Mouse (Mus musculus) A20 (cell line): ENCODE data around the gene Bicdl1.

Experiments
- DNase-seq: peaks from one replicate; pipeline ENCODE4 v3.0.0-alpha.2; 2011; ENCODE audit warnings: low read depth, low spot score

The Bicdl1 gene

DNA sequence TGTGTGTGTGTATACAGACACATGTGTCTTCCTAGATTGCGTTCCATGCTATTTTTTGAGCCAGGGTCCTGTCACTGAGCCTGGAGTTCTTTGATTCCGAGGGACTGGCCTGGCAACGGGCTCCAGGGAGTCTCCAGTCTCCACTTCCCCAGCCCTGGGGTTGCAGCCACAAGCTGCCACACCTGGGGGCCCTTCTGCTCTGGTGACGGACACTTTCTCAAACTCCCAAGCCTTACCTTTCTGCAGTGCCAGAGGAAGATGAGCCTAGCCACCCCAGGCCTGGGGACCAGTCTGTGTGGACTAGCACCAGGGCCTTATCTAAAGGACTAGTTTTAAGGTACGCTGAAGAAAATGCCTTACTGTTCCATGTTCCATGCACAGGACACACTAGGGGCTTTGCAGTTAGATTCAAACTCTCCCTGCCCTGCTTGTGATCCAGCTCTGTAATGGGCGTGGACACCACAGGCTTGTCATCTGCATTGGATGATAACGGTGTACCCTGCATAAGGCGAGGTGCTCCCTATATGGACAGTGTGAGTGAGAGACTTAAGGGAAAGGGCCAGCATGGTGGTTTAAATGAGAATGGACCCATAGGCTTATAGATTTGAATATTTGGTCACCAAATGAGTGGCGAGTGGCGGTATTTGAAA is 105.1 kb downstream of the Bicdl1 start:
- no peak for DNase-seq

DNA sequence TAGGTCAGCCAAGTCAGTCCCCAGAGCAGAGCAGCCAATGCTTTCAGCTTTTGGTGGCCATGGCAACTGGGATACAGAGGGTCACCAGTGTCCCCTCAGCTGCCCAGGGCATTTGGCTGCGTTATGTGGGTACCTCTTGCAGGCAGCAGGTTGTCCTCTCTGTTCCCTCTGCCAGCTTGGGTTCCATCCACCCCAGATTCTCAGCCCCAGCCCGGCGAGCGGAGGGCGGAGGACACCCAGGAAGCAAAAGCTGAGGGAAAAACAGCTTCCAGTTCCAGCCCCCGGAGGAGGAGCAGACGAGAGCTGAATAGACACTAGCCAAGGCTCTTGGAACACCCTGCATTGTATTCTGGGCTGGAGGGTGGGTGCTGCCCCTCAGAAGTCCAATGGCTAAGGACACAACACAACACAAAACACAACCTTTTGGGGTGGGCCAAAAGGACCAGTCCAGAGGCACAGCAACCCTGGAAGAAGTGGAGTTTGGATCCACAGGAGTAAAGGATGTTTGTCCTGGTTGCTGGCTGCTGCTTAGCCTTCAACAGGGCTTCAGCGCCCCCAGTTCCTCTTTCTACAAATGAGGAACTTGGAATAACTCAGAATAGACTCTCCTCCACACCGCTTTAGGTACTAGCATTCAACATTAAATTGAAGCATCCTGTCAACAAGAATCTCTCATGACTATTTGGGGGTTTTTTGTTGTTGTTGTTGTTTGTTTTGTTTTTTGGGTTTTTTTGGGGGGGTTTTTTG is 107.6 kb downstream of the Bicdl1 start:
- peak; percentile 80 for DNase-seq

DNA sequence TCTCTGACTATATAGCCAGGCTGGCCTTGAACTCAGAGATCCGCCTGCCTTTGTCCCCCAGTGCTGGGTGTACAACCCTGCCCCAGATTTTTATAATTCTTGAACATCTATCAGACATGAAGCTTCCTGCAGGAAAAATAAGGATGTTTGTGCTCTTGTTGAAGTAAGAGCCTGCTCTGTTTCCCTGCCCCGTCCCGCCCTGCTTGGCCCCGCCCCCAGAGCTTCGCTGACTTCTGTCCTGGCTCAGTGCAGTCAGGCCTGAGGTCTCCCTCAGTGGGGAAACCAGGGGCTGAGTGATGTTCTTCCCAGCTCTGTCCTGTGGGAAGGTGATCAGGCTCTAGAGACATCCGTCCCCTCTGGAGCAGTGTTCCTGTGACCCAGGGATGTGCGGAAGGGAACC is 108.7 kb downstream of the Bicdl1 start:
- DNase-seq: no peak

DNA sequence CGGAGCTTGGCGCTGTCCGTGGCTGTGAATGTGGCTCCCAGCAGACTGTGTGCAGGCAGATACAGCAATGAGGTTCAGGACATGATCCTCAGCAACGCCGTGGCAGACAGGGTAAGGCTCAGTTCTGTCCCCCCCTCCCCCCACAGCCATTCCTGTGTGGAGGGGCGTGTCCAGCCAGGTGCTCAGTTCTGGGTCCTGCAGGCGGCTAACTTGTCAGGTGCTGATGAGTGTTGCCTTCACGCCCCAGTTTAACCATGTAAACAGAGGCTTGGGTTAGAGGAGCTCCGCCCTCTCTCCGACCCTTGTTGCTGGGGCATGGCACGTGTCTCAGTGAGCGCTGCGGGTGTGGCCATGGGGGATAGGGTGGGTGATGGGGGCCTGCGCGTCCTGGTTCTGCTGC is 111.7 kb downstream of the Bicdl1 start:
- DNase-seq: no peak

DNA sequence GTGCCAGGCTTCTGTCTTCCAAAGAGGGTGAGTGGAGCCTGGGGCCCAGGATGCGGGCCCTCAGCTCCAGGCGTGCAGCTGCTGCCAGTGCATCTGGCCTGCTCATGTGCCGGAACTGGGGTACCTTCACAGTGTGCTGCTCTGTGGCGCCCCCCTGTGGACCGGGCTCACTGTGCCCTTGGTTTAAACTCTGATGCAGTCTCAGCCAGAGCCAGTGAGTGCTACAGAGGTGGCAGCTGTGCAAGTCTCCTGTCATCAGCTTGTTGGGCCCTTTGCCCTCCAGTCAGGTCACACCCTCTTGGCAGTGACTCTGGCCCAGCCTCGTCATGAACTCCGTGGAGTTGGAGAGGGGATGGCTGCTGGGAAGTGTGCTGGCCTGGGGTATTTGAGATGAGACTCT is 116.5 kb downstream of the Bicdl1 start:
- peak; percentile 46 for DNase-seq

DNA sequence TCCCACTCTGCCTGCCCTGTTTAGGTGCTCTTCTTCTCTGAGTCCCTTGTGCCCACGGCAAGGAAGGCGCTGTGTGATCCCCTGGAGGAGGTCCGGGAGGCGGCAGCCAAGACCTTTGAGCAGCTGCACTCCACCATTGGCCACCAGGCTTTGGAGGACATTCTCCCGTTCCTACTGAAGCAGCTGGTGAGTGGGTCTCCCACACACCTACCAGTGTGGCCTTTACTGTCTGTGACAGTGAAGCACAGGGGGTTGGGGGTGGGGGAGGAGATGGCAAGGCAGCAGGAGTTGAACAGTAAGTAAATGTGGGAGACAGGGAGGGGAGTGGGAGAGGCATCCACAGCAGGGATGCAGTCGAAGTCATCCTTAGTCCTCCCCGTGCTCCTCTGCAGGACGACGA is 118.1 kb downstream of the Bicdl1 start:
- DNase-seq: no peak

DNA sequence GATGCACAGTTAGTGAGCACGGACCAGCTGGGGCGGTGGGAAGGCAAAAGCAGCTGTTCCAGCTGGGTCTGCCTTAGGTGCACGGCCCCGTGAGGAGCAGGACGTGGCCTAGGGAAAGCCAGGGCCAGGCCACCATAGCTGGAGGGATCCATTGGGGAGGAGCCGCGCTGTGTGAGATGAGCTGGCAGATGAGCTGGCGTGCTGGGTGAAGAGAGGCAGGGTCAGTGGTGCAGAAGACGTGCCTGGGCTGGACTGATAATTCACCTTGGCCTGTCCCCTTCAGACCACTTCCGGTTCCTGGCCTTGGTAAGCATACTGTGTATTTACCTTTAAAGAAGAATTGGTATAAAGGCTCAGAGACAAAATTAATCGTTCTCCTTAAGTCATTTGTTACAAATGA is 119.9 kb downstream of the Bicdl1 start:
- no peak for DNase-seq

DNA sequence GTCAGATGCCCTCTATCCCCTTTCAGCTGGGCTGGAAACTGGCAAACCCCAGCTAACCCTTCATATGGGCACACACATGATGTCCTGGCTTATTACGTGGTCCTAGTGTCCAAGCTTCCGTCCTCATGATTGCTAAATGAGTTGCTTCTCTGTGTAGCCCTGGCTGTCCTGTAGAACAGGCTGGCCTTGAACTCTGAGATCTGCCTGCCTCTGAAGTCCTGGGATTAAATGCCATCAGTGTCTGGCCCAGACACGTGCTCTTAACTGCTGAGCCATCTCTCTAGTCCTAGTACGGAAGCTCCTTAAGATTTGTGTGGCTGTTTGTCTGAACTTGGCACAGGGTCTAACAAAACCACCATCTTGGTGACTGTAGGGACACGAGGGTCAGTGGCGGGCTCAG is 127.9 kb downstream of the Bicdl1 start:
- no peak for DNase-seq
